Mouse (Mus musculus) MEL (cell line): Measurements from ENCODE around the gene Gm21904.
"Not testable (repeated sequence)": the region's sequence is repeated elsewhere in the genome, so short reads cannot be mapped to it uniquely, and the experiment has no call there.

Experiments
- BHLHE40 ChIP-seq: IDR thresholded peaks from 2 replicates; pipeline ENCODE4 v1.6.1; 2012; ENCODE audit warnings: low read depth, mild to moderate bottlenecking, inconsistent platforms, low read length, improper control_type of control experiment, borderline replicate concordance
- CHD1 ChIP-seq: IDR thresholded peaks from 2 replicates; pipeline ENCODE4 v1.6.1; 2012; ENCODE audit warnings: low read depth, mild to moderate bottlenecking, inconsistent platforms, low read length, improper control_type of control experiment
- CHD2 ChIP-seq: IDR thresholded peaks from 2 replicates; pipeline ENCODE4 v1.6.1; 2011; ENCODE audit warnings: low read length, improper control_type of control experiment
- CTCF ChIP-seq, 3 experiments: IDR thresholded peaks in 2 of 3; conservative IDR thresholded peaks in 1 of 3; 2 replicates each; pipeline ENCODE4 v1.5.1; 2011 to 2012; ENCODE audit warnings: low read length in 3 of 3, low read depth in 2 of 3, mild to moderate bottlenecking in 2 of 3, improper control_type of control experiment in 1 of 3, inconsistent platforms in 1 of 3, mixed read lengths in 1 of 3, moderate library complexity in 1 of 3; ENCODE audit not compliant: control insufficient read depth in 1 of 3, insufficient read depth in 1 of 3, poor library complexity in 1 of 3, severe bottlenecking in 1 of 3
- EP300 ChIP-seq, 2 experiments: IDR thresholded peaks; 2 replicates each; pipeline ENCODE4 v1.6.1; 2011; ENCODE audit warnings: improper control_type of control experiment in 2 of 2, low read length in 2 of 2, low read depth in 1 of 2, mild to moderate bottlenecking in 1 of 2
- GATA1 ChIP-seq: IDR thresholded peaks from 2 replicates; pipeline ENCODE4 v1.6.1; 2011; ENCODE audit warnings: low read depth, low read length, improper control_type of control experiment
- MAX ChIP-seq: IDR thresholded peaks from 2 replicates; pipeline ENCODE4 v1.6.1; 2011; ENCODE audit warnings: low read length, improper control_type of control experiment
- MAZ ChIP-seq: IDR thresholded peaks from 2 replicates; pipeline ENCODE4 v1.6.1; 2012; ENCODE audit warnings: low read depth, mild to moderate bottlenecking, inconsistent platforms, low read length, improper control_type of control experiment
- POLR2A ChIP-seq, 2 experiments: IDR thresholded peaks; 2 replicates each; pipeline ENCODE4 v1.6.1; 2011 to 2012; ENCODE audit warnings: low read length in 2 of 2, mild to moderate bottlenecking in 2 of 2, control low read depth in 1 of 2, improper control_type of control experiment in 1 of 2, low read depth in 1 of 2, moderate library complexity in 1 of 2; ENCODE audit not compliant: control insufficient read depth in 1 of 2, insufficient read depth in 1 of 2, poor library complexity in 1 of 2
- RAD21 ChIP-seq: IDR thresholded peaks from 2 replicates; pipeline ENCODE4 v1.6.1; 2011; ENCODE audit warnings: mild to moderate bottlenecking, low read depth, low read length, improper control_type of control experiment
- SIN3A ChIP-seq: IDR thresholded peaks from 2 replicates; pipeline ENCODE4 v1.6.1; 2012; ENCODE audit warnings: low read length, improper control_type of control experiment, inconsistent platforms
- TBP ChIP-seq: IDR thresholded peaks from 2 replicates; pipeline ENCODE4 v1.8.0; 2011; ENCODE audit warnings: low read depth, low read length, improper control_type of control experiment
- ZC3H11A ChIP-seq: IDR thresholded peaks from 2 replicates; pipeline ENCODE4 v1.6.1; 2012; ENCODE audit warnings: low read depth, mild to moderate bottlenecking, inconsistent platforms, low read length, improper control_type of control experiment
- ZKSCAN1 ChIP-seq: IDR thresholded peaks from 2 replicates; pipeline ENCODE4 v1.6.1; 2012; ENCODE audit warnings: low read depth, mild to moderate bottlenecking, inconsistent platforms, low read length, improper control_type of control experiment, moderate library complexity

- TF ChIP-seq EP300 (IDR thresholded peaks at IDR 0.05; ENCODE audit: low read depth in 1 of 2, low read length in 2 of 2); CTCF (IDR thresholded peaks at IDR 0.05 in 2 of 3, conservative IDR thresholded peaks at IDR 0.05 in 1 of 3; ENCODE audit: control insufficient read depth in 1 of 3, insufficient read depth in 1 of 3, low read depth in 2 of 3, low read length in 3 of 3, poor library complexity in 1 of 3, severe bottlenecking in 1 of 3); GATA1; CHD2; POLR2A (IDR thresholded peaks at IDR 0.05; ENCODE audit: control insufficient read depth in 1 of 2, insufficient read depth in 1 of 2, low read depth in 1 of 2, low read length in 2 of 2, poor library complexity in 1 of 2); RAD21; ZKSCAN1; SIN3A; TBP; CHD1; BHLHE40; ZC3H11A; MAX; MAZ: not testable (repeated sequence)
These were observed at the start of gene Gm21904 for GRCm38 (mm10) chrY:17846166-17846565.
